Mouse (Mus musculus) left cerebral cortex, postnatal 25 days (tissue): ENCODE results near the gene Mob1b. TPM values are rescaled to one million over a fixed set of nuclear protein-coding genes. Genes with fewer than 3 reads are reported as not detected.

Experiments used
- DNase-seq, 2 experiments: peaks; one replicate each; pipeline ENCODE4 v3.0.0; 2022; ENCODE audit warnings: low spot score in 2 of 2, mixed read lengths in 1 of 2
- intact Hi-C: fragments of 180-260 bp; cut with DNase I; formaldehyde crosslinking; loops from one replicate; pipeline ENCODE4 v1.15.1; 2025
- total RNA-seq, 2 experiments: library from RNA; stranded (reverse); gene quantifications; 2 replicates each; pipeline ENCODE4 v1.2.3; 2021

The Mob1b gene
- total RNA-seq = 10 to 100 TPM; 29.5 to 32.9 TPM

GRCm38 (mm10) chr5:88720116-88721002 is at the start of gene Mob1b:
TSS of gene Mob1b (plus strand) at chr5:88720855.
- intact Hi-C loops = loop anchor here (1.0 kb wide), 2 partner anchors 44 kb away; partner anchors contain the start of genes Dck and Grsf1
- peak; percentile 96 for DNase-seq

- intact Hi-C loops = loop anchor here (5.0 kb wide), 1 partner anchor 87 kb away; the partner anchor contains the start of gene Dck
- peak; percentile 29 to 31 for DNase-seq
Measured at GRCm38 (mm10) chr5:88674703-88675442, 45.8 kb upstream of the Mob1b start.

GRCm38 (mm10) chr5:88675443-88676387 is 44.9 kb upstream of the Mob1b start, which contains the start of gene Grsf1:
TSS of gene Grsf1 (minus strand) at chr5:88676171.
- intact Hi-C loops = loop anchor here (1.0 to 5.0 kb wide), 2 partner anchors 45 to 87 kb away; partner anchors contain the start of genes Dck and Mob1b
- DNase-seq = peak; percentile 88 to 90

GRCm38 (mm10) chr5:88678929-88679328 is 41.7 kb upstream of the Mob1b start:
- intact Hi-C loops = loop anchor here (5.0 kb wide), 1 partner anchor 83 kb away; the partner anchor contains the start of gene Dck
- DNase-seq = no peak

- intact Hi-C loops = loop anchor here (5.0 kb wide), 1 partner anchor 83 kb away; the partner anchor contains the start of gene Dck
- DNase-seq = no peak
Measured at GRCm38 (mm10) chr5:88679341-88679740, 41.3 kb upstream of the Mob1b start.

GRCm38 (mm10) chr5:88680567-88680966 is 40.1 kb upstream of the Mob1b start:
- intact Hi-C loops = no loop called here
- DNase-seq = no peak

- DNase-seq = no peak
- intact Hi-C loops = no loop called here
Measured at GRCm38 (mm10) chr5:88683706-88684105, 36.9 kb upstream of the Mob1b start.

- intact Hi-C loops = no loop called here
- DNase-seq = no peak
Measured at GRCm38 (mm10) chr5:88684226-88684625, 36.4 kb upstream of the Mob1b start.

- DNase-seq = no peak
- intact Hi-C loops = no loop called here
Measured at GRCm38 (mm10) chr5:88685306-88685705, 35.3 kb upstream of the Mob1b start.

GRCm38 (mm10) chr5:88685745-88686299 is 34.8 kb upstream of the Mob1b start:
- no peak for DNase-seq
- intact Hi-C loops = no loop called here

- intact Hi-C loops = no loop called here
- peak in 1 of 2 experiments; percentile 14 for DNase-seq
Measured at GRCm38 (mm10) chr5:88687996-88688406, 32.7 kb upstream of the Mob1b start.

GRCm38 (mm10) chr5:88688583-88689187 is 32.0 kb upstream of the Mob1b start:
- intact Hi-C loops = no loop called here
- DNase-seq = no peak

- intact Hi-C loops = no loop called here
- DNase-seq = peak in 1 of 2 experiments; percentile 45
Measured at GRCm38 (mm10) chr5:88689279-88689938, 31.2 kb upstream of the Mob1b start.

- intact Hi-C loops = loop anchor here (5.0 kb wide), 1 partner anchor 691 kb away; no protein-coding TSS in a partner anchor
- no peak for DNase-seq
Measured at GRCm38 (mm10) chr5:88690681-88691505, 29.8 kb upstream of the Mob1b start.

- no peak for DNase-seq
Measured at GRCm38 (mm10) chr5:88691506-88692095, 29.1 kb upstream of the Mob1b start.

GRCm38 (mm10) chr5:88692586-88692985 is 28.1 kb upstream of the Mob1b start:
- intact Hi-C loops = loop anchor here (5.0 kb wide), 1 partner anchor 690 kb away; no protein-coding TSS in a partner anchor
- no peak for DNase-seq

More at GRCm38 (mm10) chr5:88691506-88692095, 29.1 kb upstream of the Mob1b start:
- intact Hi-C loops = loop anchor here (5.0 kb wide), 1 partner anchor 691 kb away; no protein-coding TSS in a partner anchor
